Mouse (Mus musculus) hindbrain, postnatal 0 days (tissue): ENCODE data around the gene Pxdn. TPM values are rescaled to one million over a fixed set of nuclear protein-coding genes. Genes with fewer than 3 reads are reported as not detected.

ENCODE experiments used
- ATAC-seq: fragments of 200-750 bp; cut with Nextera tagmentation; 2 replicates; pipeline ENCODE4 v1.8.0; 2017; ENCODE audit warnings: mild to moderate bottlenecking, moderate TSS enrichment, moderate library complexity
- DNase-seq: peaks from one replicate; pipeline ENCODE4 v3.0.0-alpha.2; 2015; ENCODE audit warnings: low spot score
- H3K27ac ChIP-seq: fragments of 300-500 bp; sonication (generic); 2 replicates; pipeline ENCODE4 v1.5.1; 2014; ENCODE audit warnings: mild to moderate bottlenecking
- H3K27me3 ChIP-seq: fragments of 300-500 bp; sonication (generic); 2 replicates; pipeline ENCODE4 v1.6.1; 2014; ENCODE audit warnings: low read length, mixed read lengths; ENCODE audit not compliant: insufficient read depth
- H3K36me3 ChIP-seq: fragments of 300-500 bp; sonication (generic); 2 replicates; pipeline ENCODE4 v1.6.1; 2014; ENCODE audit warnings: low read length, mixed read lengths; ENCODE audit not compliant: insufficient read depth
- H3K4me1 ChIP-seq: fragments of 300-500 bp; sonication (generic); 2 replicates; pipeline ENCODE4 v1.6.1; 2014; ENCODE audit warnings: antibody characterized with exemption, low read length, mixed read lengths; ENCODE audit not compliant: insufficient read depth
- H3K4me2 ChIP-seq: fragments of 300-500 bp; sonication (generic); 2 replicates; pipeline ENCODE4 v1.6.1; 2014; ENCODE audit warnings: low read depth, mild to moderate bottlenecking, low read length, moderate library complexity, mixed read lengths
- H3K4me3 ChIP-seq: fragments of 300-500 bp; sonication (generic); 2 replicates; pipeline ENCODE4 v1.5.1; 2014; ENCODE audit warnings: low read length
- H3K9ac ChIP-seq: fragments of 300-500 bp; sonication (generic); replicated peaks from 2 replicates; pipeline ENCODE4 v1.6.1; 2014; ENCODE audit warnings: mild to moderate bottlenecking, low read length, moderate library complexity, mixed read lengths
- H3K9me3 ChIP-seq: fragments of 300-500 bp; sonication (generic); 2 replicates; pipeline ENCODE4 v1.6.1; 2016; ENCODE audit warnings: low read length, mixed read lengths
- CTCF ChIP-seq: IDR thresholded peaks from 2 replicates; pipeline ENCODE4 v1.5.1; 2016; ENCODE audit warnings: antibody characterized with exemption, control low read depth, low read depth
- WGBS: fragments of 180-500 bp; shearing (Covaris S2); extraction: QIAGEN DNeasy Blood & Tissue Kit; methylation state at CpG from one replicate; pipeline ENCODE4 v1.1.7; 2014; 5-methylcytosine and 5-hydroxymethylcytosine counted together
- polyA plus RNA-seq: library from polyadenylated mRNA; unstranded; fragments of >200 nt; fragmentation: Nextera tagmentation; extraction: Ambion mirVana; gene quantifications from 2 replicates; pipeline ENCODE4 v1.2.1, GENCODE M21; 2015
- total RNA-seq: library from RNA; depleted of rRNA; stranded (reverse); fragments of >200 nt; gene quantifications from 2 replicates; pipeline ENCODE4 v1.2.3, GENCODE M21; 2014

The Pxdn gene
- total and polyA plus RNA-seq, 2 experiments from 2014 or later, result 15.7 to 72.1 TPM

- peaks cover 64% of the 10 kb centered on the region for H3K36me3 ChIP-seq
- no peaks in the 10 kb centered on the region for H3K9me3 ChIP-seq
- WGBS, result 97% methylated on average over 9 of the region's 9 CpGs
- no peaks in the 10 kb centered on the region for H3K4me1 ChIP-seq
- H3K27ac ChIP-seq, result no peak overlapping the region
- TF ChIP-seq CTCF, result no peak
- H3K4me3 ChIP-seq, result no peak overlapping the region
- no peak overlapping the region for H3K4me2 ChIP-seq
- ATAC-seq (no peak), DNase-seq (no peak)
- H3K9ac ChIP-seq, result no peak overlapping the region
- no peaks in the 10 kb centered on the region for H3K27me3 ChIP-seq
Measured at GRCm38 (mm10) chr12:29983190-29983589, 45.8 kb downstream of the Pxdn start.

GRCm38 (mm10) chr12:29985126-29985525, 47.7 kb downstream of the Pxdn start:
- Histone ChIP-seq H3K4me2 (no peak overlapping the region), H3K9ac (no peak overlapping the region), H3K4me1 (no peaks in the 10 kb centered on the region), H3K36me3 (peaks cover 53% of the 10 kb centered on the region), H3K9me3 (no peaks in the 10 kb centered on the region), H3K27me3 (no peaks in the 10 kb centered on the region), H3K4me3 (no peak overlapping the region), H3K27ac (no peak overlapping the region)
- TF ChIP-seq CTCF, result no peak
- DNase-seq (peak; percentile 44), ATAC-seq (no peak)
- WGBS, result 76% methylated on average over 6 of the region's 6 CpGs

GRCm38 (mm10) chr12:29986241-29986640, 48.8 kb downstream of the Pxdn start:
- Histone ChIP-seq H3K27ac (no peak overlapping the region), H3K4me1 (no peaks in the 10 kb centered on the region), H3K27me3 (no peaks in the 10 kb centered on the region), H3K36me3 (peaks cover 62% of the 10 kb centered on the region), H3K4me3 (no peak overlapping the region), H3K4me2 (no peak overlapping the region), H3K9me3 (no peaks in the 10 kb centered on the region), H3K9ac (no peak overlapping the region)
- DNase-seq (no peak), ATAC-seq (no peak)
- 90% methylated on average over 10 of the region's 10 CpGs for WGBS
- no peak for TF ChIP-seq CTCF

- Histone ChIP-seq H3K9me3 (no peaks in the 10 kb centered on the region), H3K4me1 (no peaks in the 10 kb centered on the region), H3K27ac (no peak overlapping the region), H3K4me2 (no peak overlapping the region), H3K9ac (no peak overlapping the region), H3K36me3 (peaks cover 69% of the 10 kb centered on the region), H3K27me3 (no peaks in the 10 kb centered on the region), H3K4me3 (no peak overlapping the region)
- DNase-seq (no peak), ATAC-seq (no peak)
- TF ChIP-seq CTCF, result no peak
- 94% methylated on average over 5 of the region's 5 CpGs for WGBS
Measured at GRCm38 (mm10) chr12:29998895-29999294, 61.5 kb downstream of the Pxdn start.

- Histone ChIP-seq H3K4me1 (peaks cover 5% of the 10 kb centered on the region; the same call in 1 of the 2 replicates), H3K4me3 (no peak overlapping the region), H3K9ac (no peak overlapping the region), H3K27ac (no peak overlapping the region), H3K27me3 (no peaks in the 10 kb centered on the region), H3K36me3 (peaks cover 48% of the 10 kb centered on the region), H3K9me3 (no peaks in the 10 kb centered on the region), H3K4me2 (no peak overlapping the region)
- ATAC-seq (no peak), DNase-seq (no peak)
- WGBS, result 96% methylated on average over 16 of the region's 16 CpGs
- TF ChIP-seq CTCF, result no peak
Measured at GRCm38 (mm10) chr12:30001951-30002350, 64.5 kb downstream of the Pxdn start.

GRCm38 (mm10) chr12:30003680-30004364, 66.4 kb downstream of the Pxdn start:
- WGBS, result 34% methylated on average over 14 of the region's 14 CpGs
- Histone ChIP-seq H3K27ac (peak overlapping the region; percentile 73; the same call in 1 of the 2 replicates), H3K4me2 (no peak overlapping the region), H3K9ac (no peak overlapping the region), H3K4me3 (no peak overlapping the region), H3K27me3 (no peaks in the 10 kb centered on the region), H3K36me3 (peaks cover 49% of the 10 kb centered on the region), H3K9me3 (no peaks in the 10 kb centered on the region), H3K4me1 (peaks cover 5% of the 10 kb centered on the region; the same call in 1 of the 2 replicates)
- peak; percentile 24; the same call in 1 of the 2 replicates for TF ChIP-seq CTCF
- ATAC-seq, result peak; percentile 80
- peak; percentile 75 for DNase-seq

- Histone ChIP-seq H3K4me2 (no peak overlapping the region), H3K36me3 (peaks cover 49% of the 10 kb centered on the region), H3K9me3 (no peaks in the 10 kb centered on the region), H3K4me3 (no peak overlapping the region), H3K9ac (no peak overlapping the region), H3K4me1 (peaks cover 5% of the 10 kb centered on the region; the same call in 1 of the 2 replicates), H3K27ac (peak overlapping the region; percentile 73), H3K27me3 (no peaks in the 10 kb centered on the region)
- ATAC-seq (peak; percentile 50; the same call in 1 of the 2 replicates), DNase-seq (peak; percentile 73)
- TF ChIP-seq CTCF, result no peak
- 37% methylated on average over 5 of the region's 5 CpGs for WGBS
Measured at GRCm38 (mm10) chr12:30004365-30004723, 66.9 kb downstream of the Pxdn start.
